Mouse (Mus musculus) pancreas, adult 10 weeks (tissue): ENCODE measurements around the gene Olfr954. TPM values are rescaled to one million over a fixed set of nuclear protein-coding genes. Genes with fewer than 3 reads are reported as not detected.

Experiments
- polyA plus RNA-seq: library from polyadenylated mRNA; stranded (reverse); fragments of 350-450 nt; fragmentation: Illumina TruSeq; extraction: RNeasy Lipid Tissue Mini Kit (QIAGEN cat#74804); gene quantifications from one replicate; pipeline ENCODE4 v1.2.3, GENCODE M21; 2015; ENCODE audit warnings: low read depth, low replicate concordance; ENCODE audit not compliant: insufficient read depth

Gene Olfr954
- polyA plus RNA-seq: not detected

GRCm38 (mm10) chr9:39456401-39456800, at the start of gene Olfr954:
Gene Olfr954 (plus strand): TSS chr9:39456701.

GRCm38 (mm10) chr9:39427048-39427447, 29.5 kb upstream of the Olfr954 start, which contains the start of gene Olfr952:
Gene Olfr952 (minus strand): TSS chr9:39427148.

GRCm38 (mm10) chr9:39471844-39472243, 15.3 kb downstream of the Olfr954 start, which contains the start of gene Olfr955:
Gene Olfr955 (minus strand): TSS chr9:39471944.

GRCm38 (mm10) chr9:39493895-39494294, 37.4 kb downstream of the Olfr954 start, which contains the start of gene Olfr44:
Gene Olfr44 (minus strand): TSS chr9:39493995.

Other genes starting within 250 kb of the Olfr954 start
- gene Olfr1537, start 206.7 kb upstream of the Olfr954 start, polyA plus RNA-seq: not detected
- gene Olfr945, start 179.9 kb upstream of the Olfr954 start, polyA plus RNA-seq: not detected
- gene Olfr948, start 130.7 kb upstream of the Olfr954 start, polyA plus RNA-seq: not detected
- not detected for gene Olfr951, start 69.3 kb upstream of the Olfr954 start, polyA plus RNA-seq
- not detected for gene Olfr952, start 29.6 kb upstream of the Olfr954 start, polyA plus RNA-seq
- gene Olfr955, start 15.2 kb downstream of the Olfr954 start, polyA plus RNA-seq: not detected
- gene Olfr44, start 37.3 kb downstream of the Olfr954 start, polyA plus RNA-seq: not detected
- gene Olfr957, start 59.1 kb downstream of the Olfr954 start, polyA plus RNA-seq: not detected
- not detected for gene Olfr958, start 97.4 kb downstream of the Olfr954 start, polyA plus RNA-seq
- gene Olfr959, start 118.9 kb downstream of the Olfr954 start, polyA plus RNA-seq: not detected
- gene AW551984, start 147.7 kb downstream of the Olfr954 start, polyA plus RNA-seq: 2.0 TPM
- not detected for gene Olfr148, start 154.0 kb downstream of the Olfr954 start, polyA plus RNA-seq
- gene Olfr960, start 164.7 kb downstream of the Olfr954 start, polyA plus RNA-seq: not detected
- not detected for gene Olfr961, start 188.4 kb downstream of the Olfr954 start, polyA plus RNA-seq
- not detected for gene Olfr963, start 210.5 kb downstream of the Olfr954 start, polyA plus RNA-seq